Mouse (Mus musculus) megakaryocyte, embryonic 14.5 days (primary cell): ENCODE measurements around the gene Copz2. TPM values are rescaled to one million over a fixed set of nuclear protein-coding genes. Genes with fewer than 3 reads are reported as not detected.

Experiments used
- H3K27me3 ChIP-seq: replicated peaks from 2 replicates; pipeline ENCODE3; 2012; ENCODE audit warnings: inconsistent platforms
- H3K36me3 ChIP-seq: replicated peaks from 2 replicates; pipeline ENCODE3; 2012; ENCODE audit warnings: low read length, inconsistent platforms, mixed read lengths
- H3K4me1 ChIP-seq: 2 replicates; pipeline ENCODE4 v1.6.1; 2012; ENCODE audit warnings: inconsistent platforms
- H3K4me3 ChIP-seq: replicated peaks from 2 replicates; pipeline ENCODE3; 2012; ENCODE audit warnings: moderate library complexity, mild to moderate bottlenecking, inconsistent platforms
- H3K9me3 ChIP-seq: 2 replicates; pipeline ENCODE4 v1.6.1; 2012; ENCODE audit warnings: inconsistent platforms
- FLI1 ChIP-seq: IDR thresholded peaks from 2 replicates; pipeline ENCODE4 v1.6.1; 2012; ENCODE audit warnings: low read length, inconsistent platforms, mixed read lengths
- GATA1 ChIP-seq: IDR thresholded peaks from 3 replicates; pipeline ENCODE4 v1.6.1; 2012; ENCODE audit warnings: mixed read lengths, low read length, inconsistent platforms, borderline replicate concordance
- polyA plus RNA-seq: library from polyadenylated mRNA; stranded (reverse); fragments of >175 nt; gene quantifications from 2 replicates; pipeline ENCODE4 v1.2.3, GENCODE M21; 2012; ENCODE audit warnings: low replicate concordance; ENCODE audit not compliant: insufficient read depth

The Copz2 gene
- polyA plus RNA-seq, 1 experiment, result 3.4 TPM

DNA sequence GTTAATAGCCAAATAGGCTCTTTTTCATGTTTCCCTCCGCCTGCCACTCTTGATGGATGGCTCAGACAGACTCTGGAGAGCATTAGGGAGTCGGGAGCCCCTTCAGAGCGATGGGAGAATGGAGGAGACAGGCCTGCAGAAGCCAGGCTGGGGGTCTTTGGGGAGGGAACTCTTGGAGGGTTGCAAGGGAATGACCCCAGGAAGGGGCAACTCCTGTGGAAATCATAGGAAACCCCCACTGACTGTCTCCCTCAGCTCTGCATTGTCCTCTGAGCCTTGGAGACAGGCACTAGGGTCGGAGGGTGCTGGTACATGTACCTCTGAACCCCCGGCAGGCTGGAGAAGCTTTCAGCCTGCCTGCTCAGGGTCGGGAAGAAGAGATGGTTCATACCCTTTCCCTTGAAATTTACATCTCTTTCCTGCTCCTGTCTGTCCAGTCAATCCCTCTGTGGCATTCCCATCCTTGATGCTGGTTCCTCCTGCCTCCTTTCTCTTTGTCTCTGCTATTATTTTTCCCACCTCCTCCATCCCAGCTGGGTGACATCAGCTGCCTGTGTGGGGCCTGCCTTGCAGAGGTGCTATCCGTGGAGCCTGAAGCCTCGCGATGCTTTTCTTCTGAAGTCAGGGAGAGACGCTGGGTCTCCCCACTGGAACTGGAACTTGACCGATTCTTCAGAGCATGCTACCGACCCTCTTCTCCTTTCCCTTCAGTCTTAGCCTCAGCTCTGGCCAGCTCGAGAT lies 26.8 kb downstream of the Copz2 start:
- peaks cover 2% of the 10 kb centered on the region; the same call in 1 of the 2 replicates for H3K9me3 ChIP-seq
- no peak overlapping the region for H3K4me3 ChIP-seq
- TF ChIP-seq FLI1, result no peak
- TF ChIP-seq GATA1, result no peak
- H3K36me3 ChIP-seq, result no peaks in the 10 kb centered on the region
- peaks cover 92% of the 10 kb centered on the region for H3K27me3 ChIP-seq
- peaks cover 69% of the 10 kb centered on the region for H3K4me1 ChIP-seq

DNA sequence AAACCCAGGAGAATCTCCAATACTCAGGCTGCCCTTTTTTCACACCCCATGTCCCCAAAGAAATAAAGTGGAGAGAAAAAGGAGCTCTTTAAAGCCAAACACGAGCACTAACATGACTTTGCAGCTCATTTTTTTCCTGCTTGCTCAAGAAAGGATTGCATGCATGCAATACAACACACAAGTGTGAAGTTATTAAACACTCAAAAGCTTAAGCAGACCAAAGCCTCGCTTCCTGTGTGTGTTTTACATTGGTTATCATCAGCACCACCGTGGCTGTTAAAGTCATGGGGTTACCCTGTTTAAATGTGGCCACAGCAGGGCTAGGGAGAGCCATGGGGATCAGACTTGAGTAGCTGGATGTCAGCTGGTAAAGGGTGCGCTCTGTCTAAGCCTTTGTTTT lies 27.4 kb downstream of the Copz2 start:
- TF ChIP-seq GATA1, result no peak
- TF ChIP-seq FLI1, result no peak
- H3K9me3 ChIP-seq, result peaks cover 2% of the 10 kb centered on the region; the same call in 1 of the 2 replicates
- H3K36me3 ChIP-seq, result no peaks in the 10 kb centered on the region
- H3K27me3 ChIP-seq, result peaks cover 89% of the 10 kb centered on the region
- no peak overlapping the region for H3K4me3 ChIP-seq
- peaks cover 69% of the 10 kb centered on the region for H3K4me1 ChIP-seq

- H3K27me3 ChIP-seq, result peaks cover 81% of the 10 kb centered on the region
- peaks cover 58% of the 10 kb centered on the region for H3K4me1 ChIP-seq
- H3K9me3 ChIP-seq, result peaks cover 2% of the 10 kb centered on the region; the same call in 1 of the 2 replicates
- no peak overlapping the region for H3K4me3 ChIP-seq
- no peak for TF ChIP-seq FLI1
- no peak; the same call in 2 of the 3 replicates for TF ChIP-seq GATA1
- no peaks in the 10 kb centered on the region for H3K36me3 ChIP-seq
These were observed 29.0 kb downstream of the Copz2 start for GRCm38 (mm10) chr11:96878715-96879114.

- peaks cover 76% of the 10 kb centered on the region for H3K27me3 ChIP-seq
- peaks cover 58% of the 10 kb centered on the region for H3K4me1 ChIP-seq
- H3K36me3 ChIP-seq, result no peaks in the 10 kb centered on the region
- no peak overlapping the region for H3K4me3 ChIP-seq
- peaks cover 2% of the 10 kb centered on the region; the same call in 1 of the 2 replicates for H3K9me3 ChIP-seq
- TF ChIP-seq GATA1, result no peak
- no peak for TF ChIP-seq FLI1
These were observed 29.7 kb downstream of the Copz2 start for GRCm38 (mm10) chr11:96879359-96879758.

GRCm38 (mm10) chr11:96880296-96880695 lies 30.6 kb downstream of the Copz2 start:
- Histone ChIP-seq H3K36me3 (no peaks in the 10 kb centered on the region), H3K27me3 (peaks cover 73% of the 10 kb centered on the region)
- TF ChIP-seq FLI1 (no peak), GATA1 (no peak)

DNA sequence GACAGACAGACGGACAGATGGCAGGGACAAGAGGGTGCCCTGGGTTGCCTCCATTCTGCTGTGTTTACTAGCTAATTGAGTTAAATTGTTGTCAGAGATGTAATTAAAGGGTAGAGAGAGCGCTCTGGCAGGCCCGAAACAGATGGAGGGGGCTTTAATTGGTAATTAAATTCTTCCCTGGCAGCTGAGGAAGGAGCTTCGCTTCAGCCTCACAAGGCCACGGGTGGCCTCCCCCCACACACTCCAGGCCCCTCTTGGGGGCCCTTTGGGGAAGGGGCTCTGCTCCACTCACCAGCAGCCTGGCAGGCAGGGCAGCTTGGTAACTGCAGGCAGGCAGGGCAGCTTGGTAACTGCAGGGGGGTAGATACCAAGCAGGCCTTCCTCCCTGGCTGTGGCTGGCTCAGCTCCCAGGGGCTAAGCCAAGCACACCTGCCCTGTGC lies 36.3 kb downstream of the Copz2 start:
- peaks cover 2% of the 10 kb centered on the region; the same call in 1 of the 2 replicates for H3K9me3 ChIP-seq
- H3K4me1 ChIP-seq, result peaks cover 38% of the 10 kb centered on the region
- H3K36me3 ChIP-seq, result no peaks in the 10 kb centered on the region
- no peak for TF ChIP-seq FLI1
- TF ChIP-seq GATA1, result no peak
- H3K27me3 ChIP-seq, result peaks cover 43% of the 10 kb centered on the region
- no peak overlapping the region for H3K4me3 ChIP-seq

More at GRCm38 (mm10) chr11:96880296-96880695, 30.6 kb downstream of the Copz2 start:
- Histone ChIP-seq H3K9me3 (peaks cover 2% of the 10 kb centered on the region; the same call in 1 of the 2 replicates), H3K4me1 (peaks cover 58% of the 10 kb centered on the region), H3K4me3 (no peak overlapping the region)

GRCm38 (mm10) chr11:96886942-96887546 lies 37.4 kb downstream of the Copz2 start:
- H3K27me3 ChIP-seq, result peaks cover 42% of the 10 kb centered on the region
- peaks cover 38% of the 10 kb centered on the region for H3K4me1 ChIP-seq
- TF ChIP-seq FLI1, result no peak
- no peaks in the 10 kb centered on the region for H3K36me3 ChIP-seq
- H3K4me3 ChIP-seq, result peak overlapping the region; percentile 80
- no peaks in the 10 kb centered on the region for H3K9me3 ChIP-seq

DNA sequence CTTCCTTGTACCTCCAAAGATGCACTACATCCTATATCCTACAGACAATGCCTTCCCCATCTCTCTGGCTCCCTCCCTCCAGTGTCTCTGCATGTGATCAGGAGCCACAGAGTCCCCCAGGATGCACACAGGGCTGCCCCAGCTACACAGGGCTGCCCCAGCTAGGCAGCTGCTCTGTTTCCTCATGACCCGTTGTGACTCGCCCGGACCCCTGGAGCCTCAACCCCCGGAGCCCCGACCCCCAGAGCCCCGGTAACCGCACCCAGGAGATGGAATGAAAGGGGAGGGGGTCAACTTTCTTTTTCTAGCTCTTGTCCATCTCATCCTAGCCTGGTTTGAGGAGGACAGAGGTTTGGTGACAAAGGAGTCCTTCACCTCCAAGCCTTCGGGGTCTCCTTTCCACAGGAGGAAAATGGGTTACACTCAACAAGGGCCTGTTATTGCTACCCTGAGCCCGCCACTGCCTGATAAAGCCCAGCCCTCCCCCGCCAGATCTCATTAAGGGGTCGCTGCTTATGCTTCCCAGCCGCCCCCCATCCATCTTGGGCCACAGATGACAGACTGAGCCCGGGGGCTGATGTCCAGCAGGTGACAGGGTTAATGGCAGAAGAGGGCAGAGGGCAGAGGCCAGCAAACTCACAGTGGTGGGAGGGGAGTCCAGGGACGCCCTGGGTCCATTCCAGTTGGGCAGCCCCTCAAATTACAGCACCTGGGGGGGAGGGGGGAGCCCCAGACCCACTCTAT lies 42.3 kb downstream of the Copz2 start:
- peaks cover 42% of the 10 kb centered on the region for H3K27me3 ChIP-seq
- no peaks in the 10 kb centered on the region for H3K36me3 ChIP-seq
- H3K4me1 ChIP-seq, result peaks cover 13% of the 10 kb centered on the region
- TF ChIP-seq FLI1, result no peak
- TF ChIP-seq GATA1, result no peak
- H3K4me3 ChIP-seq, result no peak overlapping the region
- H3K9me3 ChIP-seq, result peaks cover 6% of the 10 kb centered on the region

DNA sequence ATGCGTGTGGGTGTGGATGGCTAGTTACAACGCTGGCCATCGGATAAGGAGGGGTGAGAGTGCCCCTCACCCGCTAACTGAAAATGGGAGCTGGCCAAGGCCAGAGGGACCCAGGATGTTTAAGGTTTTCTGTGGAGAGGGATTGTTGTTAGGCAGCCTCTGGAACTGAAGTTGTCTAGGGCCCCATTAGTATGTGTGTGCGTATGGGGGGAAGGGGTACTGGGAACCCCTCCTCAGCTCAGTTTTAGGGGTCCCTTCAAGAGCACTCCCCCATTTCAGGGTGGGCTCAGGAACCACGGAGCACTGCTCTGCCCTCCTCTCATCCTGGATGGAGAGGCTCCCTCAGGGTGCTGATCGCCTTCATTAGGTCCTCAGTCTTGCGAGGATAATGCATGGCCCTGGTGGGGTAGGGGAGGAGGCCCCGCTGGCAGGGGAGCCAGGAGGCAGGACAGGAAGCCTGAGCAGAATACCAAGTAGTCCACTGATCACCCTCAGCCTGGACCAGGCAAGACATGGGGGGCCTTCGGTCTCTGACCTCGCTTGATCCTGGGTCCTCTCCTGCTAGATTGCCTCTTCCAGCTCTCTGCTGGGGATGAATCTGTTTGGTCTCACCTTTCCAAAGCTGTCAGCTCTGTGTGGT lies 43.7 kb downstream of the Copz2 start:
- H3K4me1 ChIP-seq, result peaks cover 3% of the 10 kb centered on the region; the same call in 1 of the 2 replicates
- no peak overlapping the region for H3K4me3 ChIP-seq
- H3K36me3 ChIP-seq, result no peaks in the 10 kb centered on the region
- peaks cover 6% of the 10 kb centered on the region for H3K9me3 ChIP-seq
- H3K27me3 ChIP-seq, result peaks cover 45% of the 10 kb centered on the region
- TF ChIP-seq GATA1 (no peak), FLI1 (no peak)

DNA sequence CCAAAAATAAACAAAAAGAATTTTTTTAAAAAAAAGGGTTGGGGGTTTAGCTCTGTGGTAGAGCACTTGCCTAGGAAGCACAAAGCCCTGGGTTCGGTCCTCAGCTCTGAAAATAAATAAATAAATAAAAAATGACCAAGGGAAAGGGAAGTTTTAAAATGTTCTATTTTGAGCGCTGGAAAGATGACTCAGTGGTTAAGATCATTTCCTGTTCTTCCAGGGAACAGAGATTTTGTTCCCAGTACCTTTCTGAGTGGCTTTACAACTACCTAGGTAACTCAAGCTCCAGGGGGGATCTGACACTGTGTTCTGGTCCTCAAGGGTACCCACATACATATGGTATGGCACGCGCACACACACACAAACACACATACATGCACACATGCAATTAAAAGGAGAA lies 46.2 kb downstream of the Copz2 start:
- Histone ChIP-seq H3K36me3 (no peaks in the 10 kb centered on the region), H3K27me3 (peaks cover 59% of the 10 kb centered on the region), H3K9me3 (peaks cover 6% of the 10 kb centered on the region), H3K4me3 (no peak overlapping the region), H3K4me1 (peaks cover 3% of the 10 kb centered on the region; the same call in 1 of the 2 replicates)
- TF ChIP-seq FLI1 (no peak), GATA1 (no peak)
